In the genomic region with DNA sequence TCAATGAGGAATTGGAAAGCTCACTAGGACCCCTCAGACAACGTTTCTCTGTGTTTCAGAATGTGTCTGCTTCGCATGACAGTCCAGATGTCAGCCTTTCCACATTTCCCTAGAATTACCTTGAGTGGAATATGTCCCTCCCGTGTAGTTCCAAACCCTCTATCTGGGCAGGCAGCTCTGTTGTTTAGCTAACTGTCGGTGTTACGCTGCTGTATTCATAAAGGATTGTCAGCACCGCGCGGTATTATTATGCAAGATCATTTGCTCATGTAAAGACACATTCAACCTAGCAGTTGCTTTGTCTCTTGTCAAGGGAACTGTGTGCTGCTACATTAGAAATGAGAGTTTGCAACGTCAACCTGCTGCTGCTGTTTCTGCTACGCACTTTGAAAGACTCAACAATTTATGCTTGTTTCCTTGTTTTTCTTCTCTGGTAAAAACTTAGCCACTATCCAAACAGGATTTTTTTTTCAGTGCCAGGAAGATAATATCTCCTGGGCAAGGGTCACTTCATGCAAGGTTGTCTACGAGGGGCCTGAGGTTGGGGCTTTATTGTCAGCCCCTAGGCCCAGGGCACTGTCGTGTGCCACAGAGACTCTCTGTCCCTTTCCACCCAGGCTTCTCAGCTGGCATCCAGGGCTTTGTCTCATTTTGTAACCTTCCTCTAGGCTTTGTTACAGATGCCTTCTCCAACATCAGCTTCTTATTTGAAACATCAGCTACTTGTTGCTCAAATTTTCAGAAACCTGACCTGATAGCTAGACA, we compare ENCODE assay signal across 29 mouse cellular contexts.
DNase-seq lines count a peak whose midpoint lies in the region; ATAC-seq and TF ChIP-seq lines count a peak whose summit lies in the region.
"Had no signal": no experiment of that assay in that cellular context is flagged by ENCODE, and none has a peak within 500 bp of the region (broad histone marks: within the 10 kb centered on the region; RNA-seq: fewer than 3 reads in every experiment).

No protein-coding gene starts in this region.

- peak; percentile 73; the same call in 1 of the 2 replicates for ATAC-seq in forebrain, embryonic 15.5 days (replicated peaks)
- ATAC-seq in midbrain, embryonic 16.5 days: 0 out of 2 replicates have a peak, but pooled peaks have one; percentile 25
- ATAC-seq: CD4-positive, CD25-positive, alpha-beta regulatory T cell, adult 4 months; inflammation-experienced regulatory T-cells, adult 6 months; liver, embryonic 12.5 days; liver, postnatal 0 days had no signal

- H3K9me3 ChIP-seq in forebrain, embryonic 15.5 days: no peaks in the 10 kb centered on the region
- H3K9me3 ChIP-seq in midbrain, embryonic 16.5 days (replicated peaks; ENCODE audit: control insufficient read depth, low read length, poor library complexity, severe bottlenecking): no peaks in the 10 kb centered on the region
- H3K9me3 ChIP-seq: heart, embryonic 13.5 days; hindbrain, embryonic 10.5 days; hindbrain, embryonic 15.5 days; liver, embryonic 12.5 days; neural tube, embryonic 13.5 days; stomach, embryonic 15.5 days had no signal

- H3K4me3 ChIP-seq in layer of hippocampus, adult 2 months: no peak overlapping the region
- H3K4me3 ChIP-seq in forebrain, embryonic 15.5 days: no peak overlapping the region
- no peak overlapping the region for H3K4me3 ChIP-seq in midbrain, embryonic 16.5 days (ENCODE audit: low read depth, low read length)
- H3K4me3 ChIP-seq in cerebellum, adult 2 months (replicated peaks; ENCODE audit: insufficient read depth, low read depth, low read length): no peak overlapping the region
- H3K4me3 ChIP-seq: erythroblast, embryonic 14.5 days; gastrocnemius, adult 2 months; heart, adult 2 months; heart, embryonic 13.5 days; hindbrain, embryonic 10.5 days; hindbrain, embryonic 15.5 days; liver, embryonic 12.5 days; neural tube, embryonic 13.5 days; stomach, embryonic 15.5 days had no signal

- no peaks in the 10 kb centered on the region for H3K27me3 ChIP-seq in forebrain, embryonic 15.5 days
- no peaks in the 10 kb centered on the region; the same call in 1 of the 2 replicates for H3K27me3 ChIP-seq in midbrain, embryonic 16.5 days (ENCODE audit: control insufficient read depth, insufficient read depth, low read depth, low read length)
- no peaks in the 10 kb centered on the region for H3K27me3 ChIP-seq in cerebellum, adult 2 months (ENCODE audit: control insufficient read depth, insufficient read depth, low read length)
- H3K27me3 ChIP-seq: heart, embryonic 13.5 days; liver, embryonic 12.5 days; neural tube, embryonic 13.5 days; stomach, embryonic 15.5 days had no signal

- 19% methylated on average over 12 of the region's 12 CpGs for WGBS in forebrain, embryonic 15.5 days
- WGBS in midbrain, embryonic 16.5 days: 37% methylated on average over 12 of the region's 12 CpGs
- WGBS in cerebellum, adult 2 months: 38% methylated on average over 12 of the region's 12 CpGs

- no peak for TF ChIP-seq CTCF in layer of hippocampus, adult 2 months (conservative IDR thresholded peaks at IDR 0.05)
- no peak for TF ChIP-seq CTCF in brain, embryonic 14.5 days (IDR thresholded peaks at IDR 0.05; ENCODE audit: borderline replicate concordance, extremely low read depth, insufficient read depth, insufficient read length)
- no peak for TF ChIP-seq CTCF in cerebellum, adult 2 months (IDR thresholded peaks at IDR 0.05; ENCODE audit: borderline replicate concordance, insufficient read depth, low read depth, low read length)

- no peak for DNase-seq in layer of hippocampus, adult 2 months (ENCODE audit: low spot score in 2 of 2)
- DNase-seq in layer of hippocampus, postnatal 25 days (ENCODE audit: extremely low spot score in 1 of 2, low spot score in 1 of 2): no peak
- DNase-seq in brain, embryonic 14.5 days (ENCODE audit: low read depth): peak; percentile 71
- DNase-seq in testis, postnatal 10 days (ENCODE audit: low spot score): no peak
- DNase-seq in cerebellum, adult 2 months: no peak
- DNase-seq: adrenal gland, postnatal 10 days; cerebellum, adult 11 months; cerebellum, postnatal 10 days; gastrocnemius, adult 2 months; heart, adult 2 months; heart, postnatal 10 days; kidney, adult 2 months; kidney, postnatal 36 days; layer of hippocampus, postnatal 36 days; left cerebral cortex, postnatal 4 days; liver, postnatal 0 days; lung, postnatal 36 days; thymus, postnatal 25 days had no signal

- no peak overlapping the region for H3K9ac ChIP-seq in forebrain, embryonic 15.5 days (replicated peaks)
- no peak overlapping the region for H3K9ac ChIP-seq in midbrain, embryonic 16.5 days (ENCODE audit: low read depth, low read length)
- H3K9ac ChIP-seq: heart, embryonic 13.5 days; hindbrain, embryonic 15.5 days; liver, embryonic 12.5 days; liver, postnatal 0 days; neural tube, embryonic 13.5 days; stomach, embryonic 15.5 days had no signal

- H3K36me3 ChIP-seq in forebrain, embryonic 15.5 days: no peaks in the 10 kb centered on the region
- no peaks in the 10 kb centered on the region for H3K36me3 ChIP-seq in midbrain, embryonic 16.5 days (ENCODE audit: control insufficient read depth, insufficient read depth, low read length)
- H3K36me3 ChIP-seq: heart, embryonic 13.5 days; hindbrain, embryonic 10.5 days; hindbrain, embryonic 15.5 days; liver, embryonic 12.5 days; neural tube, embryonic 13.5 days; stomach, embryonic 15.5 days had no signal

- no peak overlapping the region for H3K4me2 ChIP-seq in forebrain, embryonic 15.5 days (replicated peaks)
- H3K4me2 ChIP-seq in midbrain, embryonic 16.5 days (ENCODE audit: low read length): no peak overlapping the region
- H3K4me2 ChIP-seq: heart, embryonic 13.5 days; hindbrain, embryonic 15.5 days; liver, embryonic 12.5 days; neural tube, embryonic 13.5 days; stomach, embryonic 15.5 days had no signal

- 0 out of 2 replicates have a peak overlapping the region, but pooled peaks have one; percentile 11 for H3K27ac ChIP-seq in layer of hippocampus, adult 2 months
- H3K27ac ChIP-seq in forebrain, embryonic 15.5 days (replicated peaks): peak overlapping the region; percentile 58
- H3K27ac ChIP-seq in midbrain, embryonic 16.5 days (ENCODE audit: low read length): no peak overlapping the region
- no peak overlapping the region for H3K27ac ChIP-seq in cerebellum, adult 2 months (ENCODE audit: insufficient read depth, low read length)
- H3K27ac ChIP-seq: gastrocnemius, adult 2 months; heart, adult 2 months; heart, embryonic 13.5 days; hindbrain, embryonic 10.5 days; hindbrain, embryonic 15.5 days; liver, embryonic 12.5 days; neural tube, embryonic 13.5 days; stomach, embryonic 15.5 days had no signal

- H3K4me1 ChIP-seq in forebrain, embryonic 15.5 days: peaks cover 13% of the 10 kb centered on the region
- no peaks in the 10 kb centered on the region for H3K4me1 ChIP-seq in midbrain, embryonic 16.5 days (ENCODE audit: control insufficient read depth, insufficient read depth, low read length)
- H3K4me1 ChIP-seq in cerebellum, adult 2 months (ENCODE audit: control insufficient read depth, insufficient read depth, low read length): no peaks in the 10 kb centered on the region
- H3K4me1 ChIP-seq: heart, embryonic 13.5 days; hindbrain, embryonic 15.5 days; liver, embryonic 12.5 days; neural tube, embryonic 13.5 days; stomach, embryonic 15.5 days had no signal

- no peak for TF ChIP-seq POLR2A in brain, embryonic 14.5 days (IDR thresholded peaks at IDR 0.05; ENCODE audit: borderline replicate concordance, extremely low read depth, insufficient read depth, insufficient read length, poor library complexity, severe bottlenecking)
- TF ChIP-seq POLR2A in cerebellum, adult 2 months (IDR thresholded peaks at IDR 0.05; ENCODE audit: borderline replicate concordance, insufficient read depth, low read length): no peak

Comparison
In these comparisons a context has a peak if more than half of its experiments do, and no peak if none do; other contexts are left out.
1. H3K27ac ChIP-seq: peak in layer of hippocampus, adult 2 months (single experiment) and forebrain, embryonic 15.5 days (single experiment); none in midbrain, embryonic 16.5 days (single experiment) and cerebellum, adult 2 months (single experiment).